Mouse (Mus musculus) regulatory T cell (primary cell): ENCODE measurements around the gene Atox1.
"Not testable (repeated sequence)": the region's sequence is repeated elsewhere in the genome, so short reads cannot be mapped to it uniquely, and the experiment has no call there.

ENCODE experiments used
- in situ Hi-C: fragments of 300-600 bp; cut with MboI, MseI; formaldehyde crosslinking; loops from one replicate; pipeline ENCODE4 v1.15.1; 2025; ENCODE audit warnings: high pct_unique_total_duplicates

Atox1 gene

DNA sequence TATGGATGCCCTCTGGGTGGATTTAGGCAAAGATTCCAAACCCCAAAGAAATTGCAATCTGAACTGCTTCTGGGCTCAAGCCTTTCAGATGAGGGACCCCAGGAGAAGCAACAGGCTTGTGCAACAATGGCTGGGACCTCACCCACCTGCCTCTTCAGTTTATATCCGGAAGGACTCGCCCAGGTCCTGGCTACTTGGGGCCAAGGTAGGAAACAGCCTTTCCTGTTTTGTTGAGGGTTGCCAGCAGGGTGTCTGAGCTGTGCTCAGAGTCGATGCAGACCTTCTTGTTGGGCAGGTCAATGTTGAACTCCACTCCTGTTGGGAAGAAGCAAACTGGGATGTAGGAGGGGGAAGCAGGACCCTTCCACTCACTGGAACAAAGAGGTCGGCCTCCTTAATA, 10.7 kb downstream of the Atox1 start:
- in situ Hi-C loops, result no loop called here

DNA sequence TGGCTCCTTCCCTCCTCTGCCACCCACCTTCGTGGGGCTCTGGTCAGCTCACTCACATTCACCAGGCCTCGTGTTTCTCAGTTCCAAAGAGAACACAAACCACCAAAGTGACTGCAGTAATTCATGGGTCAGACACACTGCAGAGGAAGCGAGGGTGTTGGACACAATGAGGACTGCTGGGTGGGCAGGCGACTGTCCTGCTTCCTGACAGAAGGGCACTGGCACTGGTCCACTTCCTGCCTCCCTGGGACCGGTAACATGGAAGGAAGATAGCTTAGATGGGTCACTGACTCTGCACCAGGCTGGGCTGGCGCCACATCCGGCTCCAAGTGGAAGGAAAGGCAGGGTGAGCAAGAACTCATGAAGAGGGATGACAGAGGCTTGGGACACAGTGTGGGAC, 11.5 kb downstream of the Atox1 start:
- in situ Hi-C loops, result no loop called here

DNA sequence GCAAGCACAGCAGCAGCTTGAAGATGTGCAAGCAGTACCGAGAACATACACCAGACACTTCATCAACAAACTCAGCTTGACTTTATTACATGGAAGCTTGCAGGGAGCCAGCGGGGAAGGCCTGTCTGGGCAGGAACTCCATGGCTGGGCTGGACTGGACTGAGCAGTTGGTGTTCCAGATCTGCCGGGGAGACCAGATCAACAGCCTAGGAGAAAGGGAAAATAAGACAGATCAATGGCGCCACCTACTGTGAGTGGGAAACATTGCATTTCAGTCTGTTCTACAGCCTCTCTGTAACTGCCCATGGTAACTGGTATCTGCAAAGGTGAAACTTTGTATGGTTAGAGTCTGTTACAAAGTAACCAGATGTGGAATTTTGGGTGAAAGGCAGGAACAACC, 14.5 kb downstream of the Atox1 start:
- in situ Hi-C loops, result no loop called here

DNA sequence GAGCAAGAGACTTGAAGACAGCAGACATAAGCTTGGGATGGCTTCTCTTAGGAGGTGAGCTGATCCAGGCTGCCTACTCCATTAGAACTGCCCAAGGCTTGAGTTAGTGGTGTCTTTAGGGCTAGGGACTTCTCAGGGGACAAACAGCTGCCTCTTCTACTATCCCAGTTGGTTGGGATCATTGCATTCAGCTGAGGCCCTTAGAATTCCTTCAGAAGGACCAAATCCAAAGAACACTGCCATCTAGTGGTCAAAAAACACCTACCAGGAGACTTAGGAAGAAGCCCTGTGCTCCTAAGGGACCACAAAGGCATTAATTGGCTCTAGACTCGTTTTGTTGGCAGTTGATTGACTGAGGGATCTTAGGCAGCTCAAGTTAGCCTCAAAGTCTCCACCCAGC, 16.3 kb downstream of the Atox1 start:
- in situ Hi-C loops, result loop anchor here (5.0 kb wide), 2 partner anchors 37 to 247 kb away; no protein-coding TSS in a partner anchor

DNA sequence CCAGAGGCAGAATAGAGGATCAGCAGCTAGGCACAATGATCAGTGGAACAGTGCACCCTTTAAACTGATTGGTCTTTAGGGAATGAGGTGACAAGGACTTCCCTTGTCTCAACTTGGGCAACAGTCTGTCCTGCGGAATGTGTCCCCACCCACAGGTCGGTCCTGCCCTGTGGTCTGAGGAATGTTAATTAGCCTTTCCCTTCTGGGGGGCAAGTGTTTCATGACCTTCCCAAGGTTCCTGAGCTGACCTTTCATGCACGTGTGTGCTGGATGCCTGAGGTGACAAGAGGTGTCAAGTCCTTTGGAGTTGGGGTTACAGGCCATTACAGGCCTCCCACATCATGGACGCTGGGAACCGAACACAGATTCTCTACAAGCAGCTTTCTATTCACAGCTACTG, 21.3 kb downstream of the Atox1 start:
- in situ Hi-C loops, result loop anchor here (5.0 kb wide), 2 partner anchors 32 to 242 kb away; no protein-coding TSS in a partner anchor

DNA sequence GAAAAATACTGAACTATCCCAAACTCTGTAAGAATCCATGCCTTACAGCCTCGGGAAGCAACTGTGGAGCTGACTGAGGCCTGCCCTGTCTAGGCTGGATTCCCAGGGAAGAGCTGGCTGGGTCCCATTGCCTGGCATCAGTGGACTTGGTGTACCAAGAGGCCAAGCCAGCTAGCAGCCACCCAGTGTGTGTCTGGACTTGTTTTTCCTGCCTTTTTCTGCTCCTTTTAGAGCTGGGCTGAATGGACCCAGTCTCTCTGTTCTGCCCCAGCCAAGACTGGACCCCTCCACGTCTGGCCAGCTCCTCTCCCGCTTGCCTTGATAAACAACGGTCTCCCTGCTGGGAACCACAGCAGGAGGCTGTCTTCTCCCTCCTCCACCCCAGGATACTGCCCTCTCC, 23.0 kb downstream of the Atox1 start:
- in situ Hi-C loops, result no loop called here

DNA sequence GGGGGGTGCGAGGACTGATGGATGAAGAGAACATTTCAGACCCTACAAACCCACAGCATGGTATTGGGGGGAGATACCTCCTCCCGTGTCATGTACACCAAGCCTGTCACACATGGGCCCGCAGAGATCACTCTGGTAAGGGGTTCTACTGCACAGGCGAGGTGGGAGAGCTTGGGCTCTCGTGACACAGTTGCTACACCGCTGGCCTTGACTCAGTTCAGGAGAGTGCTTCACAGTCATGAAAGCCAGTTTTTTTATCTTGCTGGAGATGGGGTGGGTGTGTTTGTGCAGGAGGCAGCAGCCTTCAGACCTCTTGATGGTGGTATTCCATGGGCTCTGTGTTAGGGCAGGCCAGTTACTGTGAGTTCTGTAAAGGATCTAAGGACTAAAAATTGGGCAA, 24.9 kb downstream of the Atox1 start:
- in situ Hi-C loops, result no loop called here

DNA sequence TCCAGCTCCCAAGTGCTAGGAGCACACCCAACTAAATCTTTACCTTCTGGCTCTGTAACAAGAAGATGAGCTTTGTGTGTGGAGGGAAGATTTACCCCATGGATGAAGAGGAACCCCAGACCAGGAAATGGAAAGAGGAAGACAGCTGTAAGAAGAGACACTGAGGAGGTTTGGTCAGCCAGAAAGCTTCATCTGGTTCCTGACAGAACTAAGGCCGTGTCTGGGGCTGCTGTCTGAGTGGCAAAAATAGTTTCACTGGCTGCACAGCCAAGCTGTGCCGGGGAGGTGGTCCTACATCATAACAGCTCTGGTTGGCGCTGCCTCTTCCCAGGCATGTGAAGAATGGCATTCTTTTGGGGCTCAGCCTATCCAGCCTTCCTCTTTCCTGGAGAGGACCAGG, 28.1 kb downstream of the Atox1 start:
- in situ Hi-C loops, result no loop called here

DNA sequence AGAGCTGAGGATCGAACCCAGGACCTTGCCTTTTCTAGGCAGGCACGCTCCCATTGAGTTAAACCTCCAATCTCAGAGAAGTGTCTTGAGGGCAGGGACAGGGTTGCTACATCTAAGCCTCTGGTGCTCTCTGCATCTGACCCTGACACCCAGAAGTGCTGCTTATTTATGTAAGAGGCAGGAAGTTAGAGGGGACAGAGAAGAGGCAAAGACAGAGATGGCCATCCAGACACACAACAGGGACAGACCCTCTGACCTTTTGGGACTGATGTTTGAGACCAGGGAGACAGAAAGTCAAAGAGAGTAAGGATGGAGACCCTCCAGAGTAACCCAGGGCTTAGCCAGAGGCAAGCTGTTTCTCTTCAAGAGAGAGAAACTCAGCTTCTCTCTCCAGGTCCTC, 31.1 kb downstream of the Atox1 start:
- in situ Hi-C loops, result no loop called here

DNA sequence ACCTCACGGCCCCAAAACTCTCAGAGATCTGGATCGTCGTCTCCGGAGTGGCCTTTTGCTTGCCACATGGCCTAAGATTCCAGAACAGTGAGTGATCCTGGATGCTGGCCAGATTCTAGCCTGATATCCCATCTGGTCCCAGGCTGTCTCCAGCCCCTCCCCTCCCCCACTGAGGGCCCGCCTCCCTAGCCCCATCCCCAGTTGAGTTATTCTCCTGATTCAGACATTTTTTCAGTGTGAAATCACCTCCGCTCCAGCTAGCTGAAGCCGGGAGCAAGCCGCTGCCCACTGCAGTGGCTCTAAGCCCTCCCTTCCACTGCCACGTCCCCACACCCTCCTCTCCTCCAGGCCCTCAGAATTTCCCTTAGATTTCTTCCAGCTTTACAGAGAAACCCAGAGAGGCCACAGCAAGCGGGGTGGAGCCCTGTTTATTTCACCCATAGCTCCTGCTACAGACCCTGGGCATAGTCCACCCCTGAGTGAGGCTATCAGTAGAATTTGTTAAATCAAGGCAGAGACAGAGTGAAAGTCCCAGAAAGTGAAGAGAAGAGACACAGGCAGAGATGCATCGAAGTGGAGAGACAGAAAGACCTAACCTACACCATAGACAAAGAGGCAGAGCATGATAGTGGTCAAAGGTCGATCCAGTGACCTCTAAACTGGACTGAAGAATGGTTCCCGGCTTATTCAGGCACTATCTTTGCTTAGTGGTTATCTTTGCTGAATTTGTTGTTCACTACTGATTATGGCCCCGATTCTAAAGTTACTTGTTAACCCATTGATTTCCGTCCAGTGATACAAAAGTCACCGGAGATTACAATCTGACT, 32.6 kb downstream of the Atox1 start:
- in situ Hi-C loops, result no loop called here

DNA sequence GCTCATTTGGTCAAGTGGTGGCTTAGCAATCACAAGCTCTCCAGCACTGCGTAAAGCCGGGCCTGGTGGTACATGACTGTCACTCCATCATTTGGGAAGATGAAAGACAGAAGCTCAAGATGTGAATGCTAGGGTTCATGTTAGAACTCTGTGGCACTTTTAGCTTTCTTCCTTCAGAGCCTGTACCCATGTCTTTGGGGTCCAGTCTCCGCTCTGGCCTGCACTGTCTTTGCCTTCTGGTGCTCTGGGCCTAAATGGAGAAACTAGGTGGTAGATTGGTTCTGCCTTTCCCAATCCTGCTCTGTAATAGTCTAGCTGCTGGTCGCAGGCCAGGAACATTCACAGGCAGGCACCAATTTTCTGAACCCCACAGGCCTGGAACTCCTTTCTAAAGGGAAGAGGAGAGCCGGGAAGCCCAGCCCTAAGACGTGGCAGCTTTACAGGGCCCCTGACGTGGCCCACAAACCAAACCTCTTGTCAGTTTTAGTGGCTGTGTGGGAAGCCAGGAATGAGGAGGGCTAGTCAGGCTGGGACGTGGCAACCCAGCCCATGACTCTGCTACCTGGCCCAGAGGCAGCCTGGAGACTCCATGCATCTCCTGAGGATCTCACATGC, 36.2 kb downstream of the Atox1 start:
- in situ Hi-C loops, result no loop called here

DNA sequence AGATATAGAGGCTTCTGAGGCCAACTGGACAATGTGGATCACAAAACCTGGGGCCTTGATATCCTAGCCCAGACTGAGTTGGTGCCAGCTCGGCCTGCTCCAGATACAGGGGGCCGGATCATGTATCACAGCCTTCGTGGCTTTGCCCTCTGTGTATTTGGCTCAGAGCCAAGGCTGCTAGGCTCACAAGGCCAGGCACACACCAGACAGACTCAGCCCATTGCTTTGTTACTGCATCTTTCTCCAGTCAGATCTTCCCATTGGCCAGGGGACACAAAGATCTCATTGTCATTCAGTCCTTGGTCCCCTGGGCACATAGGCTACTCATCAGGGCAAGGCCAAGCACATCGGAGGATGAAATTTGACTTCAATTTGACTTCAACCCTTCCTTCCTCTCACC, 37.3 kb downstream of the Atox1 start:
- in situ Hi-C loops, result no loop called here

DNA sequence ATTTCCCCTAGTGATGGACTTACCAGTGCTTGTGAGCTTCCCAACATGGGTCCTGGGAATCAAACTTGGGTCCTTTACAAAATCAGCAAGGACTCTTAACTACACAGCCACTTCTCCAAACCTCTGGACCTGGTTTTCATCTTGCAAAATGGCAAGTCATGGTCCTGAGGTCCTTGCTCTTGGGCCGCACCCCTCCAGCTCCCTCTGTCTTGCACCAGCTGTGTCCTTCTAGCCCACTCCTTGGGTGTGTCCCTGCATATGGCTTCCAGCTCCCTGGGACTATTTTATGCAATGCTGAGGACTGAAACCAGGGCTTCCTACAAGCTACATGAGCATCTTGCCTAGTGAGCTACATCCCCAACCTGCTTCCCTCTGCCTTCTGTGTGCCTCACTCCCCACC, 38.1 kb downstream of the Atox1 start, which contains the start of gene Sparc:
Sparc (minus strand) TSS at position 206 of the 400 bp plus-strand sequence.
- in situ Hi-C loops, result no loop called here

DNA sequence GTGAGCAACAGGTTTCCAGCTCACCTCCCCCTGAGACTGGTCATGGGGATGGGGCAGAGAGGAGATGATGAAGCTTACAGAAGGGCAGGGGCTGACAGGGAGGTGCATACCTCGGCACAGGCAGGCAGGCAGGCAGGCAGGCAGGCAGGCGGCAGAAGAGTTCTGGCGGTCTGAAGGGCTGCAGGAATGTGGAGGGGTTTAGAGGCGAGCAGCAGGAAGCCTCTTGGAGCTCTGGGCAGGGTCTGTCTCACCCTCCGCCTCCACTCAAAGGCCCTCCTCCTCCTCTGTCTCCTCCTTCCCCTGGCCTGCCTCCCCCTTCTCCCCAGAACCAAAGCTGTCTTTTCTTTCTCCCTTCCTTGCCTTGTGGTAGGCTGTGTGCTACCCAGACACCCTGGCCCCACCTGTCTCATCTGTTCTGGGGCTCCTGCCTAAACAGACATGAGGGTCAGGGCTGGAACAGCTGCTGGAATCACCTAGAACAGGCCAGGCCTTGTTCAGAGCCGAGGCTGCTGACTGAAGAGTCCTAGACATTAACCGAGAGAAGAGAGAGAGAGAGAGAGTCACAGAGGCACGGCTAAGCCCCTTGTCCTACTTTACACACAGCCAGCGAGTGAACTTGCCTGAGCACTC, 41.2 kb downstream of the Atox1 start:
- in situ Hi-C loops, result no loop called here

DNA sequence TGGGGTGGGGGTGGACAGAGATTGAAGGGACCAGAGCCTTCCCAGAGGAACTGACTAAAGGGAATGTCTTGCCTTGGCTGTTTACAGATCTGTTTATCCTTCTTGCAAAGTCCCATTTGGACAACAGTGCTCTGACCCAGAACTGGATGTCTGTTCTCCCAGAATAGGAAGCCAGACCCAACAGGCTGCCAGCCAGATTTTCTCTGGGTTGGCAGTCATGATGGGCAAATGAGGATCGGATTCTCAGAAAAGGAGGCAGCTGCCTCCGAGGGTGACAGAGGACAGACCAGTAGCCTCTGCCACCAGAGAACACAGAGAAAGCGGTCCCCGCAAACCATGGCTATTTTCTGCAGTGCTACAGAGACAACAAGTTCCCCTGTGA, 41.8 kb downstream of the Atox1 start:
- in situ Hi-C loops, result no loop called here

DNA sequence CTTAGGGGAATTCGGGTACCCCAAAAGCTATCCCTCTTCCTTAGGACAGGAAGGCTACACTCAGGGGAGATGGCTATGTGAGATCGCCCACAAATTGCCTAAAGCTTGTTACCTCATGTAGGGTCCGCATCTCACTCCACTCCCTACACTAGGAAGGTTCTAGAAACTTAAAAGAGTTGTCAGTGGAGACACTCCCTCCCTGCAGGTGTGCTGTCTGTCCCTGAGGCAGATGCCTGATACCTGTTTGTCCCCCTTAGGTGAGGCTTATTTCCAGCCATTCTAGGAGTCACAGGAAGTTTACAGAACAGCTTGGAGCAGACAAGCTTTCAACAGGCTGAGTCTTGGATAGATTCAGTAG, 42.4 kb downstream of the Atox1 start:
- in situ Hi-C loops, result no loop called here

DNA sequence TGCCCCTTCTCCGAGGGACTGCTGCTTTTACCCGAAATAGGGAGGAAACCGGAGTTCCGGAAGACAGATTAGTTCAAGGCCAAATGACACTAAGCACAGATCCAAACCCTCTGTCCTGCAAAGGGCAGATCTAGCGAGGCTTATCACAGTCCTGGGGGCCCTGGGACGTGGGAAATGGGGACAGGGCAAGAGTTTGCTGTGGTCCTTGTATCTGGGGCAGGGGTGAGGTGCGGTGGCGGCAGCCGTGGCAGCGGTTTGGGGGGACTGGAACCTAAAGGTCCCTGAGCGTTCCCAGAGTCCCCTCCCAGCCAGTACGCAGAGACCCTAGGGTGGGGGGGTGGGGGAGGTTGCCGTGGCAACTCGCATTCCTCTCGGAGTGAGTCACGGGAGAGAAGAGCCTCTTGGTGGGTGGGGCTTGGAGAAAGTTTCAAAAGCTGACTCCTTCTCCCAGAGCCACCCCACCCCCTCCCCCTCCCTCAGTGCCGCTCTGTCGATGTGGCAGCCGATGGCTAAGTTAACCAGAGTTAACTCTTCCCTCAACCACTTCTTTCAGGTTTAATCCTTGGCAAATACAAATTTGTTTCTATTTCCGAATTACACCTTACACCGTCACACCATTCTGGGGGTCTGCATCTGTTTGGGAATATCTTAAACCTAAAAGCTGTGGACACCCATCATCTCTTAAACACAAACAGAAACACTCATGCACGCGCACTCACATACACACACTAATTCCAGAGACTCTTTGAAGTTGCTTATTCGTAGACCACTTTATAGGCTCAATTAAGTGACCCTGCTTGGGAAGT, 42.9 kb downstream of the Atox1 start:
- in situ Hi-C loops, result no loop called here

DNA sequence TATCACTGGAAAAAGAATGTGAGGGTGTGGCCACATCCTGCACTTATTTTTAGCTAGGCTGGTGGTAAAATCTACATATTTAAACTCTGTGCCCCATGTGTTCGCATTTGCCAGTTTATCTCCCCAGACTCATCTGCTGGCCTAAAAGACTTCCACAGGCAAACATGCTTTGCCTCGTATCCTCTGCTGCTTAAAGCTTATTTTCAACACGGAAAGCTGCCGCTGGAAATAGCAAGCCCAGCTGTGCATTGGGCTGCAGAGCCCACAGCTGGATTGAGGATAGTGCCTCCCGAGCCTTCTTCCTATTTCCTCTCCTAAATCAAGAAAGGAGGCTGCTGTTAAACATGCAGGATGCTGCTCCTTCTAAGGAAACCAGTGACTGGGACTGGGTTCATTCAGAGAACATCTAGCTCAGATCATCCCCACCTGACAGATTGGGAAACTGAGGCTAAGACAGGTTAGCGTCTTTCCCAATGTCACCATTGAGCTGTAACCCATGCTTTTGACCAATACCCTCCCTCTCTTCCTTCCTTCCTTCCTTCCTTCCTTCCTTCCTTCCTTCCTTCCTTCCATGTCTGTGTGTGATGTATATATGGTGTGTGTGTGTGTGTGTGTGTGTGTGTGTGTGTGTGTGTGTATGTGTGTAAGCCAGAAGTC, 44.3 kb downstream of the Atox1 start:
- in situ Hi-C loops, result no loop called here

DNA sequence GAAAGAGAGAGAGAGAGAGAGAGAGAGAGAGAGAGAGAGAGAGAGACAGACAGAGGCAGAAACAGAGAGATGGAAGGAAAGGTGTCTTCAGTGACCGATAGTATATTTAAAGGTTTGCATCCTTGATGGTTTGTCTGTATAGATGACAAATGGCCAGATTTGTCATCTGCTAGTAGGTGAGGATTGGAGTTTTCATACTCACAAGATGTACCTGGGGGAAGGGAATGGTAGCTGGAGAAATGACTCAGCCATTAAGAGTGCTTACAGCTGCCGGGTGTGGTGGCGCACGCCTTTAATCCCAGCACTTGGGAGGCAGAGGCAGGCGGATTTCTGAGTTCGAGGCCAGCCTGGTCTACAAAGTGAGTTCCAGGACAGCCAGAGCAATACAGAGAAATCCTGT, 45.3 kb downstream of the Atox1 start:
- in situ Hi-C loops, result not testable (repeated sequence)

DNA sequence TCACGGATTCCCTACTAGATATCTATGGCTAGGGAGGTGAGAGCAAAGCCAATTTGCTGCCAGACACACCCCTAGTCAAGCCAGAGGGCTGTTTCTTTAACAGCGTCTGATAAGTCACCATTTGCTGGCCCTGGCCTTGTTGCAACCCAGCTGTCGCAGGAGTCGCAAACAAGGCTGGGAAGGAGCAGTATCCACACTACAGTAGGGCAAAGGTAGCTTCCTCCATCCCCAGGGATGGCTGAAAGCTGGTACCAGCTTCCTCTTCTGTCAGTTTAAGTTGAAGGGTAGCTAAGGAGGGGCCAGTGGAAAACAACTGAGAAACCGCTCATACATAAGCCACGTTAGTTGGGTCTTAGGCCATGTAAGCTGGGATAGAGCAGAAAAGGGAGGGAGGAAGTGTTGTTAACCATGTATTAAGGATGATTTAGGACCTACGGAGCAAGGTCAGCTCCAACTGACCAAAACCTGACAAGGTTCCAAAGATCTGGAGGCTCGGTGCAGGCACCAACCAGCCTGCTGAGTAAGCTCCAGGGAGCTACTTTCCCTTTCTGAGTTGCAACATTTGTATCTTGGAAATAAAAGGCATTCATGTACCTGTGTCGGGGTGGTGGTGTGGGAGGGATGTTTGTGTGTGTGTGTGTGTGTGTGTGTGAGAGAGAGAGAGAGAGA, 45.9 kb downstream of the Atox1 start:
- in situ Hi-C loops, result no loop called here

DNA sequence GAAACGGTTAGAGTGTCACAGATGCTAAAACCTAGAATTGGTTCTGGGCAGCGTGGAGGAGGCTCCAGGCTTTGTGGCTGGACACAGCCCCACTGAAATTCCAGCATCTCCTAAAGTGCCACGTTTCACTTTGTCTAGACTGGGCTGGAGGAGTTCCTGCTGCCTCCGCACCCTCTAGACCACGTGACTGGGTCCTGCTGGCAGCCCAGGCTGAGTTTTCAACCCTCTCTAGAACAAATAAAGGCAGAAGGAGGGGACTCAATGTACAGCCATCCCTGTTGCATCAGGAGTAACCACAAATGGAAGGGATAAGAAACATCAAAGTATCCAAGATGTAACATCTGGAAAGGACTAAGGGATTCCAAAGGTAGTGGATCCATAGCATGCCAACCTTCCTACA, 46.7 kb downstream of the Atox1 start:
- in situ Hi-C loops, result no loop called here
